Mouse (Mus musculus) CH12.LX (cell line): ENCODE data around the gene Psma6. TPM values are rescaled to one million over a fixed set of nuclear protein-coding genes. Genes with fewer than 3 reads are reported as not detected.

Experiments used
- DNase-seq: peaks from one replicate; pipeline ENCODE4 v3.0.0-alpha.2; 2013; ENCODE audit errors: extremely low read depth
- H3K27ac ChIP-seq: 2 replicates; pipeline ENCODE4 v1.5.1; 2012; ENCODE audit warnings: low read depth, mild to moderate bottlenecking, control low read depth, moderate library complexity; ENCODE audit not compliant: insufficient read depth
- H3K27me3 ChIP-seq: replicated peaks from 2 replicates; pipeline ENCODE3; 2012; ENCODE audit warnings: inconsistent platforms
- H3K36me3 ChIP-seq, 2 experiments: replicated peaks in 1 of 2; 2 replicates each; pipeline versions ENCODE3 to v1.6.1; 2012; ENCODE audit warnings: inconsistent platforms in 1 of 2, low read length in 1 of 2, mild to moderate bottlenecking in 1 of 2, mixed read lengths in 1 of 2, moderate library complexity in 1 of 2; ENCODE audit not compliant: control insufficient read depth in 1 of 2, insufficient read depth in 1 of 2
- H3K4me1 ChIP-seq, 2 experiments: 2 replicates each; pipeline ENCODE4 v1.6.1; 2012; ENCODE audit warnings: inconsistent platforms in 1 of 2, moderate library complexity in 1 of 2; ENCODE audit not compliant: insufficient read depth in 2 of 2, control insufficient read depth in 1 of 2
- H3K4me2 ChIP-seq: 2 replicates; pipeline ENCODE4 v1.6.1; 2012; ENCODE audit warnings: low read depth, mild to moderate bottlenecking, control low read depth; ENCODE audit not compliant: poor library complexity, insufficient read depth, severe bottlenecking
- H3K4me3 ChIP-seq, 3 experiments: fragments of 150-350 bp in 1 of 3; sonication (generic) in 1 of 3; replicated peaks in 1 of 3; 2 replicates each; pipeline versions ENCODE3 to v1.5.1; 2011 to 2012; ENCODE audit warnings: low read depth in 2 of 3, low read length in 2 of 3, mild to moderate bottlenecking in 2 of 3, moderate library complexity in 2 of 3, control low read depth in 1 of 3, improper control_type of control experiment in 1 of 3, inconsistent platforms in 1 of 3, mixed read lengths in 1 of 3; ENCODE audit not compliant: poor library complexity in 1 of 3
- H3K79me2 ChIP-seq: replicated peaks from 2 replicates; pipeline ENCODE4 v1.6.1; 2012; ENCODE audit warnings: mild to moderate bottlenecking, moderate library complexity; ENCODE audit not compliant: control insufficient read depth, poor library complexity, insufficient read depth, severe bottlenecking; ENCODE audit errors: extremely low read depth
- H3K9ac ChIP-seq: 2 replicates; pipeline ENCODE4 v1.6.1; 2012; ENCODE audit warnings: low read depth, mild to moderate bottlenecking, control low read depth, moderate library complexity; ENCODE audit not compliant: insufficient read depth
- H3K9me3 ChIP-seq: replicated peaks from 2 replicates; pipeline ENCODE3; 2012; ENCODE audit warnings: low read length, inconsistent platforms, mixed read lengths
- CHD1 ChIP-seq: IDR thresholded peaks from 2 replicates; pipeline ENCODE4 v1.6.1; 2012; ENCODE audit warnings: low read depth, low read length, improper control_type of control experiment, inconsistent platforms
- CHD2 ChIP-seq: IDR thresholded peaks from 2 replicates; pipeline ENCODE4 v1.6.1; 2011; ENCODE audit warnings: low read length, improper control_type of control experiment
- CTCF ChIP-seq, 2 experiments: IDR thresholded peaks in 1 of 2; conservative IDR thresholded peaks in 1 of 2; 2 replicates each; pipeline ENCODE4 v1.5.1; 2011 to 2012; ENCODE audit warnings: low read depth in 2 of 2, low read length in 2 of 2, improper control_type of control experiment in 1 of 2, inconsistent platforms in 1 of 2, mild to moderate bottlenecking in 1 of 2, moderate library complexity in 1 of 2
- E2F4 ChIP-seq: IDR thresholded peaks from 2 replicates; pipeline ENCODE4 v1.6.1; 2011; ENCODE audit warnings: low read depth, low read length, improper control_type of control experiment; ENCODE audit not compliant: insufficient replicate concordance
- ELF1 ChIP-seq: IDR thresholded peaks from 2 replicates; pipeline ENCODE4 v1.6.1; 2014; ENCODE audit warnings: low read depth, mild to moderate bottlenecking, inconsistent platforms, low read length, improper control_type of control experiment
- EP300 ChIP-seq: IDR thresholded peaks from 2 replicates; pipeline ENCODE4 v1.6.1; 2011; ENCODE audit warnings: low read length, improper control_type of control experiment
- HCFC1 ChIP-seq: IDR thresholded peaks from 2 replicates; pipeline ENCODE4 v1.6.1; 2012; ENCODE audit warnings: low read depth, mild to moderate bottlenecking, inconsistent platforms, low read length, improper control_type of control experiment
- MAX ChIP-seq: IDR thresholded peaks from 2 replicates; pipeline ENCODE4 v1.6.1; 2011; ENCODE audit warnings: low read length, improper control_type of control experiment
- MEF2A ChIP-seq: IDR thresholded peaks from 2 replicates; pipeline ENCODE4 v1.6.1; 2014; ENCODE audit warnings: low read depth, mild to moderate bottlenecking, inconsistent platforms, low read length, improper control_type of control experiment, borderline replicate concordance
- MYC ChIP-seq: IDR thresholded peaks from 2 replicates; pipeline ENCODE4 v1.6.1; 2011; ENCODE audit warnings: low read depth, mild to moderate bottlenecking, improper control_type of control experiment, low read length
- POLR2A ChIP-seq: IDR thresholded peaks from 2 replicates; pipeline ENCODE4 v1.6.1; 2011; ENCODE audit warnings: low read depth, mild to moderate bottlenecking, improper control_type of control experiment, low read length
- POLR2AphosphoS2 ChIP-seq: IDR thresholded peaks from 2 replicates; pipeline ENCODE4 v1.6.1; 2011; ENCODE audit warnings: low read depth, low read length, improper control_type of control experiment
- RCOR1 ChIP-seq: conservative IDR thresholded peaks from 2 replicates; pipeline ENCODE4 v1.6.1; 2012; ENCODE audit warnings: low read depth, mild to moderate bottlenecking, inconsistent platforms, low read length, improper control_type of control experiment
- SMC3 ChIP-seq: IDR thresholded peaks from 2 replicates; pipeline ENCODE4 v1.6.1; 2011; ENCODE audit warnings: low read depth, low read length, improper control_type of control experiment
- TBP ChIP-seq: conservative IDR thresholded peaks from 2 replicates; pipeline ENCODE4 v1.6.1; 2011; ENCODE audit warnings: low read depth, low read length, improper control_type of control experiment
- TCF12 ChIP-seq: IDR thresholded peaks from 2 replicates; pipeline ENCODE4 v1.6.1; 2014; ENCODE audit warnings: low read depth, mild to moderate bottlenecking, inconsistent platforms, low read length, improper control_type of control experiment
- UBTF ChIP-seq: IDR thresholded peaks from 2 replicates; pipeline ENCODE4 v1.6.1; 2012; ENCODE audit warnings: low read depth, mild to moderate bottlenecking, inconsistent platforms, low read length, improper control_type of control experiment, moderate library complexity
- USF1 ChIP-seq: IDR thresholded peaks from 2 replicates; pipeline ENCODE4 v1.6.1; 2014; ENCODE audit warnings: low read depth, mild to moderate bottlenecking, inconsistent platforms, low read length, improper control_type of control experiment
- ZC3H11A ChIP-seq: IDR thresholded peaks from 2 replicates; pipeline ENCODE4 v1.6.1; 2012; ENCODE audit warnings: low read depth, mild to moderate bottlenecking, inconsistent platforms, low read length, improper control_type of control experiment
- ZMIZ1 ChIP-seq: IDR thresholded peaks from 2 replicates; pipeline ENCODE4 v1.6.1; 2012; ENCODE audit warnings: low read depth, mild to moderate bottlenecking, inconsistent platforms, low read length, improper control_type of control experiment
- ZNF384 ChIP-seq: IDR thresholded peaks from 2 replicates; pipeline ENCODE4 v1.6.1; 2012; ENCODE audit warnings: low read depth, low read length, improper control_type of control experiment, inconsistent platforms
- dilution Hi-C: fragments of 300-500 bp; cut with MboI; formaldehyde crosslinking; loops from 2 replicates; pipeline ENCODE4 v1.14.3; 2020; ENCODE audit warnings: low sequenced_read_pairs; ENCODE audit not compliant: extremely low pct_unique_long_range_greater_than_20kb, extremely low pct_ligation_motif_present
- in situ Hi-C: fragments of 300-500 bp; cut with MboI; formaldehyde crosslinking; loops from 3 replicates; pipeline ENCODE4 v1.14.3; 2019; ENCODE audit warnings: low sequenced_read_pairs, low pct_ligation_motif_present, low pct_unique_long_range_greater_than_20kb, mixed read lengths
- polyA plus RNA-seq: library from polyadenylated mRNA; unstranded; fragments of >175 nt; gene quantifications from 2 replicates; pipeline ENCODE4 v1.2.1, GENCODE M21; 2012; ENCODE audit warnings: low read depth; ENCODE audit not compliant: insufficient read length
- total RNA-seq, 2 experiments: library from RNA; depleted of rRNA; stranded (reverse); fragments of 300-350 nt in 1 of 2; fragments of >200 nt in 1 of 2; gene quantifications; 2 replicates each; pipeline ENCODE4 v1.2.3; 2012 to 2014

The Psma6 gene
- total and polyA plus RNA-seq, 3 experiments, result 271 to 585 (median 307) TPM

DNA sequence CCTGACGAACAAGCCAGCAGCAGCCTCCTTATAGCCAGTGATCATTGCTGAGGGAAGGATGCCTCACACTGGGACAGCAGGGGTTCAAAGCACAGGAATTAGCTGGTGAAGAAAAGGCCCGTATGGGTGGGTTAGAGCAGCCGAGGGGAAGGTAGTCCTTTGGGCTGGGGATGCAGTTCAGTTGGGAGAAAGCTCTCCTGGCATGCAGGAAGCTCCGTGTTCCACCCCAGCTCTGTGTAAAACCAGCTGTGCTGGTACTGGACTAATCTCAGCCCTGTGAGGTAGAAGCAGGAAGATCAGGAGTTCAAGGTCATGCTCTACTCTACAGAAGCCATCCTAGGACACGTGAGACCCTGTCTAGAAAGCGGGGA lies 6.4 kb upstream of the Psma6 start:
- Histone ChIP-seq H3K36me3 (peaks cover 24 to 51% of the 10 kb centered on the region in 2 experiments), H3K27ac (no peak overlapping the region), H3K27me3 (no peaks in the 10 kb centered on the region), H3K4me3 (no peak overlapping the region), H3K4me2 (no peak overlapping the region), H3K9me3 (no peaks in the 10 kb centered on the region), H3K79me2 (no peaks in the 10 kb centered on the region), H3K4me1 (peaks cover 0 to 6% of the 10 kb centered on the region in 2 experiments; a peak in 2 of 4 replicates), H3K9ac (no peak overlapping the region)
- dilution Hi-C loops, result no loop called here
- in situ Hi-C loops, result no loop called here
- TF ChIP-seq ZC3H11A, result no peak
- no peak for TF ChIP-seq CTCF (conservative IDR thresholded peaks at IDR 0.05 in 1 of 2, IDR thresholded peaks at IDR 0.05 in 1 of 2; ENCODE audit: low read depth in 2 of 2, low read length in 2 of 2)
- no peak for TF ChIP-seq MYC
- no peak for DNase-seq

DNA sequence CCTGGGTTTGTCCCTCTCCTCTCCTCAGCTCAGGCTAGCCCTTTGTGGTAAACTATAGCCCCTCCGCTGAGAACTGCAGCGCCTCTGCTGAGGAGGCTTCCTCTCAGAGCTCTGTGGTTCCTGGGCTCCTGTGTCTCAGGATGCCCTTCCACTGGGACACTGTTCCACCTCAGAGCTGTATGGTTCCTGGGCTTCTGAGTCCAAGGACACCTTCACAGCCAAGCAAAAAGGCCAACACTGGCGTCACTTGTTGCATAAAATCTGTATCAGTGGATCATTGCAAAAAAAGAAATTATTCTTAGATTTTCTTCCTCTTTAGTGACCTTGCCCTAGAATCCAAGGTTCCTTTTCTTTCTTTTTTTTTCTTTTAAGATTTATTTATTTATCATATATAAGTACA lies 804 bp downstream of the Psma6 start:
- no peak overlapping the region for H3K9ac ChIP-seq
- TF ChIP-seq EP300 (no peak), E2F4 (no peak), ZNF384 (no peak), USF1 (no peak), SMC3 (no peak), RCOR1 (no peak), POLR2AphosphoS2 (no peak), MYC (no peak), ZMIZ1 (no peak), CHD1 (no peak), TCF12 (no peak), CHD2 (no peak), HCFC1 (no peak)
- H3K4me3 ChIP-seq, result no peak overlapping the region
- H3K27ac ChIP-seq, result no peak overlapping the region
- DNase-seq, result no peak
- peaks cover 8 to 26% of the 10 kb centered on the region in 2 experiments for H3K36me3 ChIP-seq
- H3K27me3 ChIP-seq, result no peaks in the 10 kb centered on the region
- H3K9me3 ChIP-seq, result no peaks in the 10 kb centered on the region
- in situ Hi-C loops (loop anchor here (10.0 kb wide), 1 partner anchor 110 kb away; the partner anchor contains the start of gene Nfkbia), dilution Hi-C loops (no loop called here)
- no peak overlapping the region for H3K4me2 ChIP-seq
- peaks cover 25 to 44% of the 10 kb centered on the region in 2 experiments for H3K4me1 ChIP-seq
- no peaks in the 10 kb centered on the region for H3K79me2 ChIP-seq

DNA sequence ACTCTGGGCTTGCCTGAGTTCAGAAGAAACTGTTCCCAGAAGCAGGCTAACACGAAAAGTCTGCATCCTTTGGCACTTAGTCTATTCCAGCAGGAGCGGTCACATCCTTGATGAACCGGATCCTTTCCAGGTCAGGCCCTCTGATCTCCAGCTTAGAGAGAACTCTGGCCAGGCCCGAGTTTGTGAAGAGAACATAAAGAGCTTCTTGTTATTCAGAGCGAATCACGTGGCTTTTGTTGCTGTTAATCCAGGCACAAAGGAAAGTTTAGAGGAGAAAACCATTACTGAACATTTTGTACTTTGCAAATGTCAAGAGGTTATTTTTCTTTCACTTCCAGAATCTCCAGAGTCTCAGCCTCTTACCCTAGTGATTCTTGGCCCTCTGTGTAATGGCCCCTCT lies 1.9 kb downstream of the Psma6 start:
- in situ Hi-C loops, result loop anchor here (10.0 kb wide), 1 partner anchor 109 kb away; the partner anchor contains the start of gene Nfkbia
- H3K27me3 ChIP-seq, result no peaks in the 10 kb centered on the region
- no peak overlapping the region for H3K4me3 ChIP-seq

More for the DNA sequence above, 1.9 kb downstream of the Psma6 start:
- Histone ChIP-seq H3K79me2 (no peaks in the 10 kb centered on the region), H3K4me2 (no peak overlapping the region), H3K9me3 (no peaks in the 10 kb centered on the region), H3K27ac (peak overlapping the region; percentile 33; the same call in 1 of the 2 replicates), H3K4me1 (peaks cover 30 to 55% of the 10 kb centered on the region in 2 experiments), H3K36me3 (peaks cover 8 to 22% of the 10 kb centered on the region in 2 experiments), H3K9ac (no peak overlapping the region)
- dilution Hi-C loops, result no loop called here
- TF ChIP-seq ELF1, result no peak
- TF ChIP-seq TBP, result no peak
- TF ChIP-seq MAX, result no peak
- TF ChIP-seq UBTF, result no peak
- no peak for TF ChIP-seq POLR2AphosphoS2
- no peak for TF ChIP-seq MEF2A
- TF ChIP-seq CHD1, result no peak
- TF ChIP-seq POLR2A, result no peak
- no peak for TF ChIP-seq ZNF384
- no peak for TF ChIP-seq ZMIZ1
- no peak for DNase-seq
